Mouse (Mus musculus) embryonic fibroblast, embryonic 13.5 days (primary cell): ENCODE data around the gene Suds3. TPM values are rescaled to one million over a fixed set of nuclear protein-coding genes. Genes with fewer than 3 reads are reported as not detected.

Source experiments
- H3K27ac ChIP-seq: 2 replicates; pipeline ENCODE4 v1.5.1; 2012; ENCODE audit warnings: low read length, control low read depth, inconsistent platforms; ENCODE audit not compliant: insufficient read depth
- H3K4me1 ChIP-seq: 2 replicates; pipeline ENCODE4 v1.6.1; 2011; ENCODE audit warnings: low read length; ENCODE audit not compliant: control insufficient read depth, insufficient read depth
- H3K4me3 ChIP-seq: 2 replicates; pipeline ENCODE4 v1.5.1; 2011; ENCODE audit warnings: mild to moderate bottlenecking, control low read depth, low read length; ENCODE audit not compliant: insufficient read depth
- CTCF ChIP-seq: IDR thresholded peaks from 2 replicates; pipeline ENCODE4 v1.5.1; 2011; ENCODE audit warnings: mild to moderate bottlenecking, control low read depth, low read length, moderate library complexity, borderline replicate concordance; ENCODE audit not compliant: insufficient read depth
- POLR2A ChIP-seq: IDR thresholded peaks from 2 replicates; pipeline ENCODE4 v1.6.1; 2011; ENCODE audit warnings: low read depth, mild to moderate bottlenecking, control low read depth, low read length, moderate library complexity
- polyA plus RNA-seq: library from polyadenylated mRNA; stranded (reverse); fragments of >200 nt; gene quantifications from 2 replicates; pipeline ENCODE4 v1.2.4, GENCODE M21; 2011; ENCODE audit warnings: low read depth; ENCODE audit not compliant: missing spikeins, insufficient read length

Gene Suds3
- polyA plus RNA-seq, 1 experiment: 55.7 TPM

DNA sequence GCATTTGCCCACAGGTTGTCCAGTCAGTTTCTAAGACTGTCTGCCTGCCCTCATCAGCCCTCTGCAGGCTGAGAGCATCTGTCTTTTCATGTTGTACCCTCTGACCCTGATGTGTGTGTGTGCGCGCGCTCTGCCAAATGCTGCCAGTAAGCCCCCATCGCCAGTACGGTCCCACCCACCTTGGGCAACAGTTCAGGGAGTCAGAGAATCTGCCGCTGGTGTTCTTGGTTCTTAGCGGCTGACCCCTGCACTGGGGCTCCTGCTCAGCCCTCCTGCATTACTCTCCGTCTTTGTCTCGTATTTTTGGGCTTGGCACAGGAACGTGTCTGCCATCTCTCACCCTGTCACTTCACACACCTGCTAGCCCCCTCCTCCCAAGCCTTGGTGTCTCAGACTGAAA, 21.1 kb upstream of the Suds3 start:
- no peak overlapping the region for H3K27ac ChIP-seq
- peaks cover 20% of the 10 kb centered on the region for H3K4me1 ChIP-seq
- no peak overlapping the region for H3K4me3 ChIP-seq
- no peak for TF ChIP-seq CTCF

DNA sequence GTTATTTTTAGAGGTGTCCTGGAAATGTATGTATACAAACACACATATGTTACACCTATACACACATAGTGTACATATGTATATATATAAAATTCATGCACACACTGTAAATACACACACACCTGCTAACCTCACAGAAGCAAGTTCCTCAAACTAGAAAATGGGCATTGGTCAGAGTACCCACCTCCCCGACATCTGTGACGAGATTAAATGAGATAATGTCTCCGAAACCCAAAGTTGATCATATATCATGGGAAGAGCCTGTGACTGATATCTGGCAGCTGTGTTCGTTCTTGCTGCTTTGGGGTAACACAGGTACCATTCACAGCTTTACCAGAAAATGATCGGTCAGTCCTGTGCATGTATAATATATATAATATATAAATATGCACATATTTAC, 20.7 kb upstream of the Suds3 start:
- Histone ChIP-seq H3K4me1 (peaks cover 20% of the 10 kb centered on the region), H3K4me3 (no peak overlapping the region), H3K27ac (no peak overlapping the region)
- TF ChIP-seq POLR2A (no peak), CTCF (no peak)

DNA sequence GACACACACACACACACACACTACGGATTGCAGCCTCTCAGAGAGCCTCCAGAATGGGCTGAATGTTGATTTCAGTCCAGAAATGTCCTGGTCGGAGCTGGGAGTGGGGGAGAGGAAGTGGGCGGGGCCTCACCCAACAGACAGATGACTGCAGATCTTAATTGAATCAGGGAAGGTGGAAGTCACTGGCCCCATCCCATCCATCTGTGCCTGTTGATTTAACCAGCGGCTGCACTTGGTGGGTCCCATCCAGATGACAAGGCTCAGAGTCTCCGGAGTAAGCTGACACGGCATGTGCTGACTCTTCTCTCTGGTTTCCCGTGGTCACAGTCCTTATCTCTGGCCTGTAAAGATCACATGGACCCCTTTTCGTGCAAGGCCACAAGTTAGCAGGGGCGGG, 20.0 kb upstream of the Suds3 start:
- Histone ChIP-seq H3K27ac (peak overlapping the region; percentile 72), H3K4me1 (peaks cover 20% of the 10 kb centered on the region), H3K4me3 (no peak overlapping the region)
- peak; percentile 34; the same call in 1 of the 2 replicates for TF ChIP-seq POLR2A
- no peak for TF ChIP-seq CTCF

DNA sequence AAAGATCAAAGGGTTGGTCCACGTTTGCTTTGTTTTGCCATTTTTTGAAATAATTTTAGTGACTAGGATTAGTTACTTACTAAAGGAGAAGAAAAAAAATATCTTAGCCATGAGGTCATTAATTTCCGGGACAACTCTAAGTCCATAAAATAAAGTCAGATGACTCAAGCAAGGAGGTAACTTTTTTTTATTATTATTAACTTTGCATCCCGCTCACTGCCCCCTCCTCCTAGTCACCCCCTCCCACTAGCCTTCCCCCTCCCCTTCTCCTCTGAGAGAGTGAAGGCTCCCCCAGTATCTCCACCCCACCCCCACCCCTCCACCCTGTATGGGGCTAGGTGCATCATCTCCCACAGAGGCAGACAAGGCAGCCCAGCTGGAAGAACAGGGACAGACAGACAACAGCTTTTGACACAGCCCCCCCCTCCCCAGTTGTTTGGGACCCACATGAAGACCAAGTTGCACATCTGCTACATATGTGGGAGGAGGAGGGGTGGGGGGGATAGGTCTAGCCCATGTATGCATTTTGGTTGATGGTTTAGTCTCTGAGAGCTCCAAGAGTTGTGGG, 19.1 kb upstream of the Suds3 start:
- Histone ChIP-seq H3K4me1 (peaks cover 20% of the 10 kb centered on the region), H3K27ac (peak overlapping the region; percentile 98), H3K4me3 (no peak overlapping the region)
- TF ChIP-seq POLR2A: no peak
- no peak for TF ChIP-seq CTCF

DNA sequence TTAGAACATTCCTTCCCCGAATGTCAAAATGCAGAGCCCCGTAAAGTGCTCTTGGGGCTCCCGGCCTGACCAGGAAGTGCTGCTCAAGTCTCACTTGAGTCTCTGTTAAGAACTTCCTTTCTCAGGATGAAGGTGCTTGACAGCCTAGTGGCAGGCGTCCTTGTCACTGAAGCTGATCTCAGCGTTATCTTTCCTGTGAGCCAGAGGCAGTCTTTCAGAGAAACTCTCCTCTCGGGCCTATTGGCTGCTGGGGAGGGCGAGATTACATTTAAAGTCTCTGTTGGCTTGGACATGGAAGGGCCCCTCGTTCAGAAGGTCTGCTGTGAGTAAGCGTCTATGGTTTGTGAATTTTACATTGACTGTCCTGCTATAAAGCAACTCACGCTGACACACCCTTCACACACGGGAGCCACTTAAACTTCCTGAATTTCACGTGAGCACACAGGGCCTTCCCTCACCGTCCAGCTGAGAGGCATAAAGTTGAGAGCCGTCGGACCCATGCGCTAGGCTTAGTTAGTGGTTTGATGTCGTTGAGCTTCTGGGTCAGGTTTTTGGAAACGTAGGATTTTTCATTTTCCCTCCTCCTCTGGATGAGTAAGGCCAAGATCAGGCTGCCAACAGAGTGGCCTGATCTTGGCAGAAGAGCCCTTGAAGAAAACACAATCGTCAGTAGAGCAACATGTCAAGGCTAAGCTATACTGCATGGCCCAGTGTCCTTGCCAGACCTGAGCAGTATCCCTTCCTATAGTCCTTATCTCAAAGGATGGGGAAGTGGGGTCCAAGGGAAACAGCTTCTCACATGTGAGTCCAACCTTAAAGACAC, 18.4 kb upstream of the Suds3 start:
- peak overlapping the region; percentile 98 for H3K27ac ChIP-seq
- TF ChIP-seq POLR2A: no peak
- TF ChIP-seq CTCF: no peak
- no peak overlapping the region for H3K4me3 ChIP-seq
- peaks cover 18% of the 10 kb centered on the region for H3K4me1 ChIP-seq

DNA sequence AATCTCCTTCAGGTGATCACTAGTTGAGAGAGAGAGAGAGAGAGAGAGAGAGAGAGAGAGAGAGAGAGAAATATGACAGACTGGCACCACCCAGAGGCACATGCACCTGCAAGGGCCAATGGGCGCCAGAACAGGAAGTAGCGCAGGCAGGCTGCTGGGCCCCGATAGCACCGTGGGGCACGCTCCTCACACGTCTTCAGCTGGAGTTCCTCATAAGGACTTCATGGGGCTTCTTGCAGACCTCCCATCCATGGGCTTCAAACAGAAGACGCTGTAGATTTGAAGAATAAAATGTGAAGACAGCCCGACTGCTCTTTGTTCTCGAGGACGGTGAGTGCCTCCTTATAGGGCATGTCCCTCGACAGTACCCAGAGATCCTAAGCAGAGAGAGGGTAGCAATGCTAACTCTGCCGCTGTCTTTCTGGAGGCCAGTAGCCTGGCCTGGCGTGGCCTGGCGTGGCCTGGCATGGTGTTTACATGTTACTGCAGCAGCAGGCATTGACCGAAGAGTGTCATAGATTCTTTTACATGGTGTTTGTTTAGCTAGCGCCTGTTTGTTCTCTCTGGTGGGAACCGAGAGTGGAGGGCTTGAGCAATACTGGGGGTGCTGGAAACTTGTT, 17.6 kb upstream of the Suds3 start:
- Histone ChIP-seq H3K4me3 (no peak overlapping the region), H3K4me1 (peaks cover 18% of the 10 kb centered on the region), H3K27ac (peak overlapping the region; percentile 98)
- TF ChIP-seq CTCF (no peak), POLR2A (no peak)

DNA sequence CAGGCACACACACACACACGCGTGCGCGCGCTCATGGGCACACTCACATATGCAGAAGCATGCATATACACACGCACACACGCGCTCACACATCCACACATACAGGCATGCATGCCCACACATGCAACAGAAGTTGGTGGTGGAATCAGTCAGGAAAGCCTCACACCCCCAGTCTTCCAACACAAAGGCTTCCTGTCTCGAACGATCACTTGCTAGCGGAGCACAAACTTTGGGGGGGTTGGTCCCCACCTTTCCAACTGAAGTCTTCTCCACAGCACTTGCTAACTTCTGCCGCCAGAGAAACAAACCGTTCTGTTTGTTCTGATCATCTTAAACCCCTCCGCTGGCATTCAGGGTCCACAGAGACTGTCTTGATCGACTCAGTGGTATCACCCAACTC, 14.8 kb upstream of the Suds3 start:
- TF ChIP-seq POLR2A (no peak), CTCF (no peak)
- peaks cover 14% of the 10 kb centered on the region for H3K4me1 ChIP-seq
- H3K27ac ChIP-seq: no peak overlapping the region
- no peak overlapping the region for H3K4me3 ChIP-seq

DNA sequence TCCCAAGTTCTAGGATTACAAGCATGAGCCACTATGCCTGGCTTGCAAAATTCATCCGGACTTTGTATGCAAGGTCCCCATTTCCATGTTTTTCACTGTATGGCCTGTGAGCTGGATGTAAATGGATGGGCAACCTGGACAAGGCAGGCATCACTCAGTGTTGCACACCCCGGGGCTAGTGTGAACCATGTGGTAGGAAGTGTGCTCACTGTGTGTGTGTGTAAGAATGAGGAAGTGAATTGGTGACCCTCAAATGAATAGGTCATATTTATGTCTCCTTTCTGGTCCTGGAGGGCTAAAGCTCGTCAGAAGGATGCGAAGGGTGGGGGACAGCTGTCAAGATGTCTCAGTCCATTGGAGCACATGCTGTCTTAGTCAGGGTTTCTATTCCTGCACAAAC, 11.1 kb upstream of the Suds3 start:
- peaks cover 4% of the 10 kb centered on the region for H3K4me1 ChIP-seq
- H3K27ac ChIP-seq: no peak overlapping the region
- TF ChIP-seq CTCF (no peak), POLR2A (no peak)
- no peak overlapping the region for H3K4me3 ChIP-seq

DNA sequence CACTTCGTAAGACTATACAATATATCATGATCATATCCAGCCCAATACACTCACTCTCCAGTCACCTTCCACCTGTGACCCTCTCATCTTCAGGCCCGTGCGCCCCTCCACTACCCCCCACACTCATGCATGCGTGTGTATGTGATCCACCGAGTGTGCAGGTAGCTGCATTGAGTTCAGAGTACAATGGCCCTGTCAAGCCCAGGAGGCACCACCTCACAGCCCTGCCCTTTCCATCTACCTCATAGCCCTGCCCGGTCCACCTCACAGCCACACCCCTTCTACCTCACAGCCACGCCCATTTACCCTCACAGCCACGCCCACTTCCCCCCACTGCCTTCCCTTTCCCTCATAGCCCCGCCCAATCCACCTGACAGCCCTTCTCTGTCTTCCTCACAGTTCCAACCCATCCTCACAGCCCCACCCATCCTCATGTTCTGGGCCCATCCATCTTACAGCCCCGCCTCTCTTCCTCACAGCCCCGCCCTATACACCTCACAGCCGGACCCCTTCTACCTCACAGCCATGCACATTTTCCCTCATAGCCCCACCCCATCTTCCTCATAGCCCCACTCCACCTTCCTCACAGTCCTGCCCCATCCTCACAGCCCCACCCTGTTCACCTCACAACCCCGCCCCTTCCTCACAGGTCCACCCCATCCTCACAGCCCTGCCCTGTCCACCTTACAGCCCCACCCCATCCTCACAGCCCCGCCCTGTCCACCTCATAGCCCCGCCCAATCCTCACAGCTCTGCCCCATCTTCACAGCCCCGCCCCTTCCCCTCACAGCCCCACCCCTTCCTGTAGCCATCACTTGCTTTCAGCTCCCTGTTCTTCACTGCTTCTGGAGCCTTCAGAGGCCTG, 9.8 kb upstream of the Suds3 start:
- Histone ChIP-seq H3K4me1 (peaks cover 4% of the 10 kb centered on the region), H3K27ac (no peak overlapping the region), H3K4me3 (no peak overlapping the region)
- TF ChIP-seq CTCF: no peak
- TF ChIP-seq POLR2A: no peak
